Mouse (Mus musculus): ENCODE data around the gene Hs6st1. TPM values are rescaled to one million over a fixed set of nuclear protein-coding genes. Genes with fewer than 3 reads are reported as not detected.

The Hs6st1 gene
- polyA plus RNA-seq, 1 experiment from 2014 or later, result 4.4 TPM

DNA sequence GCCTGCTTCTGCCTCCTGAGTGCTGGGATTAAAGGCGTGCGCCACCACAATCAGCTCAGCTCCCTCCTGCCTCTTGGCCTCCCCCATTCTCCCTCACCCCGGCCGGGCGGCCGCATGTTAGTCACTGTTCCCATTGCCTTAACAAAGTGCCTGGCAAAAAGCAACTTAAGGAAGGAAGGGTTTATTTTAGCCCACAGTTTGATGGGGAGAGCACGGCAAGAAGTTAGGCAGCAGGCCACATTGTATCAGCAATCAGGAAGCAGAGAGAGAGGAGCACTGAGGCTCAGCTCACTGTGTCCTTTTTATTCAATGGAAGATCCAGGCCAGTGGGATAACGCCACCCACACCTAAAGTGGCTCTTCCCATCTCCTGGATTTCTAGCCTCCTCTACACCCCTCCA lies 61.7 kb downstream of the Hs6st1 start:
- no peak overlapping the region for H3K9ac ChIP-seq (ENCODE audit: low read length)
- H3K36me3 ChIP-seq (ENCODE audit: control insufficient read depth, insufficient read depth, low read length), result no peaks in the 10 kb centered on the region
- no peaks in the 10 kb centered on the region for H3K9me3 ChIP-seq (ENCODE audit: control insufficient read depth, low read length)
- WGBS, result 87% methylated on average over 8 of the region's 8 CpGs
- no peaks in the 10 kb centered on the region for H3K27me3 ChIP-seq (ENCODE audit: control insufficient read depth, insufficient read depth, low read depth, low read length)
- no peak for ATAC-seq (ENCODE audit: low read depth)
- H3K4me3 ChIP-seq (ENCODE audit: low read length), result no peak overlapping the region
- H3K4me1 ChIP-seq (replicated peaks; ENCODE audit: control insufficient read depth, insufficient read depth, low read length), result peaks cover 3% of the 10 kb centered on the region; the same call in 1 of the 2 replicates
- no peak overlapping the region for H3K4me2 ChIP-seq (ENCODE audit: low read depth, low read length)
- H3K27ac ChIP-seq (ENCODE audit: low read length), result no peak overlapping the region

DNA sequence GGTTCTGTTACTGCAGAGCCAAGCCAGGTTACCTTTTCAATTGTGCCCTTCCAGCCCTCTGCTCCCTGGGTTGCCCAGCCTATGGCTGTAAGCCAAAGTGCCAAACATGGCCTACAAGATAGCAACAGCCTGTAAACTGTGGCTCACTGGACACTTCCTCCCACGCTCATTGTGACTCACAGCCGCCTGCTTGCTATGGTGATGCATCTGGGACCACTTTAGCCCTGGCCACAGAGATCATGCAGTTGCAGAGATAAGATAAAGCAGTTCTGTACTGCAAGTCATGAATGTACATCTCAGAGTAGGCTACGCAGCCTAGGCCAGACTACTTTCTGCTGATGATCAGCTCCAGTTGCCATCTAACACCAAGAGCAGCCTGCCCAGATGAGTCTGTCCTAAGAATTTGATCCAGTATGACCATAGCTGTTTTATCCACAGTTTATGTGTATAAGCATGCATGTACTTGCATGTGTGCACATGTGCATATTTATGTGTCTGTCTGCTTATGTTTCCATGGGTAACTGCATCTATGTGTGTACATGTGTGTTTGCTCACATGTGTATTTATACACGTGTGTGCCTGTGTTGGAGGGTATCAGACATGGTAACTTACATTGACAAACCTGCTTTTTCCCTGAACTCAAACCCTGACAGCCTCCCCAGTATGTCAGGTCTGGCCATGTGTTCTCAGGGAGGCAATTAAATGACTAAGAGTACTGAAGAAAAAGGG lies 62.3 kb downstream of the Hs6st1 start:
- 73% methylated on average over 4 of the region's 4 CpGs for WGBS
- Histone ChIP-seq H3K36me3 (ENCODE audit: control insufficient read depth, insufficient read depth, low read length) (no peaks in the 10 kb centered on the region), H3K27me3 (ENCODE audit: control insufficient read depth, insufficient read depth, low read depth, low read length) (no peaks in the 10 kb centered on the region), H3K27ac (ENCODE audit: low read length) (no peak overlapping the region), H3K4me1 (replicated peaks; ENCODE audit: control insufficient read depth, insufficient read depth, low read length) (peaks cover 3% of the 10 kb centered on the region; the same call in 1 of the 2 replicates), H3K9me3 (ENCODE audit: control insufficient read depth, low read length) (no peaks in the 10 kb centered on the region), H3K4me2 (ENCODE audit: low read depth, low read length) (no peak overlapping the region), H3K9ac (ENCODE audit: low read length) (no peak overlapping the region), H3K4me3 (ENCODE audit: low read length) (no peak overlapping the region)
- no peak for ATAC-seq (ENCODE audit: low read depth)

DNA sequence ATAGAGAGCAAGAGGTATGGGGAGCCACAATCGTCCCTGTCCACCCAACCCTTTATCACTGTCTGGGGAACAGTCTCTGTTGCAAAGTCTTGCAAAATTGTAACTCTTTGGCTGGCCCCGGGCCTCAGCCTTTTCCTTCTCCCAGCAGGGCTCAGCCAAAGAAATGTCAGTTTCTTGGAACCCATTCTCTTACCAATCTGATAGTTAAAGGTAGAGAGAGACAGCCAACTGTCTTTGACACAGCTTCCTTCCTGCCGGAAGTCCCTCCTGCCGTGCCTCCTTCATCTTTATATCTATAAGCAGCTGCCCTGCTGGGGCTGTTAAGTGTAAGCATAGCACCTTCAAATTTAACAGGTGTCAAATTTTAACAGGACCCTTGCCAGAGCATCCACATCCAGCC lies 63.0 kb downstream of the Hs6st1 start:
- no peak for ATAC-seq (ENCODE audit: low read depth)
- Histone ChIP-seq H3K36me3 (ENCODE audit: control insufficient read depth, insufficient read depth, low read length) (no peaks in the 10 kb centered on the region), H3K4me2 (ENCODE audit: low read depth, low read length) (no peak overlapping the region), H3K27ac (ENCODE audit: low read length) (no peak overlapping the region), H3K9ac (ENCODE audit: low read length) (no peak overlapping the region), H3K9me3 (ENCODE audit: control insufficient read depth, low read length) (no peaks in the 10 kb centered on the region), H3K4me1 (replicated peaks; ENCODE audit: control insufficient read depth, insufficient read depth, low read length) (peaks cover 3% of the 10 kb centered on the region; the same call in 1 of the 2 replicates), H3K4me3 (ENCODE audit: low read length) (no peak overlapping the region), H3K27me3 (ENCODE audit: control insufficient read depth, insufficient read depth, low read depth, low read length) (no peaks in the 10 kb centered on the region)
- 39% methylated on average over 4 of the region's 4 CpGs for WGBS

DNA sequence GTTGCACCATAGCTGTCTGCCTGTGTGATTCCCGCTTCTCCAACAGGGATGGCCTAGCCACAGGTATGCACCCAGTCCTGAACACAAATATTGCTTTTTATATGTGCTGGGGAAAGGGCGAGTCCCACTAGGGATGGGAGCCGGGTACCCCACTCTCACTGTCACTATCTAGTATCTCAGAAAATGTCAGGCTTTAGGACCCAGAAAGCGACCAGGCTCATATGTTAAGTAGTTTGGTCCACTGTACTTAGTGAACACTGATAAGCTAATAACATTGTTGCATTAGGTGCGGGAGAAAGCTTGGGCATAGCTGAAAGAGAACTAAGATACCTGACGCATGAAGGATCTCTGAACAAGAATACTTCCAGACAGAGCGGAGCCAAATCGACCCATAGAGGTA lies 63.6 kb downstream of the Hs6st1 start:
- Histone ChIP-seq H3K4me1 (replicated peaks; ENCODE audit: control insufficient read depth, insufficient read depth, low read length) (peaks cover 3% of the 10 kb centered on the region; the same call in 1 of the 2 replicates), H3K9me3 (ENCODE audit: control insufficient read depth, low read length) (no peaks in the 10 kb centered on the region), H3K9ac (ENCODE audit: low read length) (no peak overlapping the region), H3K27me3 (ENCODE audit: control insufficient read depth, insufficient read depth, low read depth, low read length) (no peaks in the 10 kb centered on the region), H3K36me3 (ENCODE audit: control insufficient read depth, insufficient read depth, low read length) (no peaks in the 10 kb centered on the region), H3K4me2 (ENCODE audit: low read depth, low read length) (no peak overlapping the region), H3K4me3 (ENCODE audit: low read length) (no peak overlapping the region), H3K27ac (ENCODE audit: low read length) (no peak overlapping the region)
- WGBS, result 52% methylated on average over 8 of the region's 8 CpGs
- ATAC-seq (ENCODE audit: low read depth), result no peak

GRCm38 (mm10) chr1:36132211-36132610 lies 64.0 kb downstream of the Hs6st1 start:
- Histone ChIP-seq H3K27me3 (ENCODE audit: control insufficient read depth, insufficient read depth, low read depth, low read length) (no peaks in the 10 kb centered on the region), H3K4me1 (replicated peaks; ENCODE audit: control insufficient read depth, insufficient read depth, low read length) (peaks cover 3% of the 10 kb centered on the region; the same call in 1 of the 2 replicates), H3K9me3 (ENCODE audit: control insufficient read depth, low read length) (no peaks in the 10 kb centered on the region), H3K36me3 (ENCODE audit: control insufficient read depth, insufficient read depth, low read length) (no peaks in the 10 kb centered on the region), H3K4me2 (ENCODE audit: low read depth, low read length) (no peak overlapping the region), H3K4me3 (ENCODE audit: low read length) (no peak overlapping the region), H3K27ac (ENCODE audit: low read length) (no peak overlapping the region), H3K9ac (ENCODE audit: low read length) (no peak overlapping the region)
- no peak for ATAC-seq (ENCODE audit: low read depth)
- 64% methylated on average over 4 of the region's 4 CpGs for WGBS

- Histone ChIP-seq H3K36me3 (ENCODE audit: control insufficient read depth, insufficient read depth, low read length) (no peaks in the 10 kb centered on the region), H3K9me3 (ENCODE audit: control insufficient read depth, low read length) (no peaks in the 10 kb centered on the region), H3K9ac (ENCODE audit: low read length) (no peak overlapping the region), H3K4me3 (ENCODE audit: low read length) (no peak overlapping the region), H3K27me3 (ENCODE audit: control insufficient read depth, insufficient read depth, low read depth, low read length) (no peaks in the 10 kb centered on the region), H3K27ac (ENCODE audit: low read length) (no peak overlapping the region), H3K4me2 (ENCODE audit: low read depth, low read length) (no peak overlapping the region), H3K4me1 (replicated peaks; ENCODE audit: control insufficient read depth, insufficient read depth, low read length) (peaks cover 3% of the 10 kb centered on the region; the same call in 1 of the 2 replicates)
- no peak for ATAC-seq (ENCODE audit: low read depth)
- WGBS, result 62% methylated on average over 8 of the region's 8 CpGs
These were observed 64.8 kb downstream of the Hs6st1 start for GRCm38 (mm10) chr1:36133041-36133440.

- no peak for ATAC-seq (ENCODE audit: low read depth)
- no peak overlapping the region for H3K4me3 ChIP-seq (ENCODE audit: low read length)
These were observed 65.4 kb downstream of the Hs6st1 start for GRCm38 (mm10) chr1:36133647-36134046.

DNA sequence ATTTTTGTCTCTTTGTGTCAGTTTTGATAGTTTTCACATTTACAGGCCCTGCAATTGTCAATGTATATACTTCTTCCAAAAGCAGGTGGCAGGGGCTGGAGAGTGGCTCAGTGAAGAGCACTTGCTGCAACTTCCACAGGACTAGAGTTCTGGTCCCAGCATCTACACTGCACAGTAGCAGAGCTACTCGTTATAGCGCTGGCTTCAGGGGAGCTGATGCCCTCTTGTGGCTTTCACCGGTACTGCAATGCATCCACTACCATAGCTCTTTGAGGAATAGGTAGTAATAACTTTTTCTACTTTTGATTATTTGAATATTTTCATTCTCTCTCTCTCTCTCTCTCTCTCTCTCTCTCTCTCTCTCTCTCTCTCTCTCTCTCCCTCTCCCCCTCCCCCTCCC lies 66.4 kb downstream of the Hs6st1 start:
- 2% methylated on average over 3 of the region's 3 CpGs for WGBS
- Histone ChIP-seq H3K4me3 (ENCODE audit: low read length) (no peak overlapping the region), H3K27ac (ENCODE audit: low read length) (no peak overlapping the region), H3K9ac (ENCODE audit: low read length) (no peak overlapping the region), H3K4me2 (ENCODE audit: low read depth, low read length) (no peak overlapping the region), H3K4me1 (replicated peaks; ENCODE audit: control insufficient read depth, insufficient read depth, low read length) (peaks cover 3% of the 10 kb centered on the region; the same call in 1 of the 2 replicates), H3K9me3 (ENCODE audit: control insufficient read depth, low read length) (no peaks in the 10 kb centered on the region), H3K36me3 (ENCODE audit: control insufficient read depth, insufficient read depth, low read length) (no peaks in the 10 kb centered on the region), H3K27me3 (ENCODE audit: control insufficient read depth, insufficient read depth, low read depth, low read length) (no peaks in the 10 kb centered on the region)
- ATAC-seq (ENCODE audit: low read depth), result peak; percentile 41

More at GRCm38 (mm10) chr1:36133647-36134046, 65.4 kb downstream of the Hs6st1 start:
- peaks cover 3% of the 10 kb centered on the region; the same call in 1 of the 2 replicates for H3K4me1 ChIP-seq (replicated peaks; ENCODE audit: control insufficient read depth, insufficient read depth, low read length)
- no peak overlapping the region for H3K4me2 ChIP-seq (ENCODE audit: low read depth, low read length)
- H3K27me3 ChIP-seq (ENCODE audit: control insufficient read depth, insufficient read depth, low read depth, low read length), result no peaks in the 10 kb centered on the region
- no peaks in the 10 kb centered on the region for H3K9me3 ChIP-seq (ENCODE audit: control insufficient read depth, low read length)
- H3K9ac ChIP-seq (ENCODE audit: low read length), result no peak overlapping the region
- 75% methylated on average over 3 of the region's 3 CpGs for whole genome bisulfite sequencing
- H3K27ac ChIP-seq (ENCODE audit: low read length), result no peak overlapping the region
- H3K36me3 ChIP-seq (ENCODE audit: control insufficient read depth, insufficient read depth, low read length), result no peaks in the 10 kb centered on the region

GRCm38 (mm10) chr1:36140311-36140710 lies 72.1 kb downstream of the Hs6st1 start:
- H3K4me1 ChIP-seq (replicated peaks; ENCODE audit: control insufficient read depth, insufficient read depth, low read length), result no peaks in the 10 kb centered on the region
- no peaks in the 10 kb centered on the region for H3K9me3 ChIP-seq (ENCODE audit: control insufficient read depth, low read length)
- H3K27ac ChIP-seq (ENCODE audit: low read length), result no peak overlapping the region
- no peak overlapping the region for H3K4me2 ChIP-seq (ENCODE audit: low read depth, low read length)
- no peak overlapping the region for H3K4me3 ChIP-seq (ENCODE audit: low read length)
- H3K27me3 ChIP-seq (ENCODE audit: control insufficient read depth, insufficient read depth, low read depth, low read length), result no peaks in the 10 kb centered on the region
- H3K36me3 ChIP-seq (ENCODE audit: control insufficient read depth, insufficient read depth, low read length), result peaks cover 14% of the 10 kb centered on the region
- no peak for ATAC-seq (ENCODE audit: low read depth)
- 91% methylated on average over 15 of the region's 15 CpGs for WGBS
- no peak overlapping the region for H3K9ac ChIP-seq (ENCODE audit: low read length)
